ENCODE assay signal across 12 mouse cellular contexts in genomic region chr16:26252824-26253223, GRCm38 (mm10).
DNase-seq lines count a peak whose midpoint lies in the region; TF ChIP-seq lines count a peak whose summit lies in the region.
"Had no signal": no experiment of that assay in that cellular context is flagged by ENCODE, and none has a peak within 500 bp of the region (broad histone marks: within the 10 kb centered on the region; RNA-seq: fewer than 3 reads in every experiment).

No protein-coding gene starts in this region.

- no peak overlapping the region for H3K27ac ChIP-seq in left cerebral cortex, adult 2 months
- H3K27ac ChIP-seq: embryonic facial prominence, embryonic 15.5 days; midbrain, embryonic 12.5 days had no signal

- peak; percentile 25 for TF ChIP-seq CTCF in left cerebral cortex, adult 2 months (IDR thresholded peaks at IDR 0.05)

- intact Hi-C loops in left cerebral cortex, adult 2 months (cut with DNase I): loop anchor here (5.0 kb wide), 1 partner anchor 119 kb away; the partner anchor contains the start of gene Cldn1

- peak; percentile 3 for DNase-seq in adrenal gland, postnatal 10 days
- DNase-seq in adrenal gland, adult 2 months: no peak
- no peak for DNase-seq in left cerebral cortex, adult 2 months (ENCODE audit: extremely low spot score in 1 of 2, low spot score in 2 of 2)
- DNase-seq in left cerebral cortex, adult 8-10 months (ENCODE audit: low spot score in 2 of 2): no peak
- peak; percentile 57 for DNase-seq in NIH3T3 (ENCODE audit: low read depth)
- DNase-seq in kidney, postnatal 14 days: peak; percentile 23
- no peak for DNase-seq in spleen, postnatal 10 days (ENCODE audit: low spot score in 2 of 2)
- DNase-seq in layer of hippocampus, postnatal 36 days: no peak
- DNase-seq: left cerebral cortex, postnatal 4 days; thymus, postnatal 14 days had no signal

- H3K4me3 ChIP-seq in left cerebral cortex, adult 2 months: no peak overlapping the region
- H3K4me3 ChIP-seq: embryonic facial prominence, embryonic 15.5 days; midbrain, embryonic 12.5 days had no signal

Comparison
In these comparisons a context has a peak if more than half of its experiments do, and no peak if none do; other contexts are left out.
1. DNase-seq: peak in adrenal gland, postnatal 10 days (single experiment), NIH3T3 (single experiment) and kidney, postnatal 14 days (single experiment); none in adrenal gland, adult 2 months (single experiment), left cerebral cortex, adult 2 months (0 of 2), left cerebral cortex, adult 8-10 months (0 of 2), spleen, postnatal 10 days (0 of 2) and layer of hippocampus, postnatal 36 days (0 of 2).